Mouse (Mus musculus) midbrain, embryonic 15.5 days (tissue): ENCODE results near the gene Pgam2. TPM values are rescaled to one million over a fixed set of nuclear protein-coding genes. Genes with fewer than 3 reads are reported as not detected.

Source experiments
- ATAC-seq: fragments of 200-750 bp; cut with Nextera tagmentation; replicated peaks from 2 replicates; pipeline ENCODE4 v1.8.0; 2017; ENCODE audit warnings: moderate TSS enrichment
- H3K27ac ChIP-seq: fragments of 300-500 bp; sonication (generic); 2 replicates; pipeline ENCODE4 v1.5.1; 2015; ENCODE audit warnings: mild to moderate bottlenecking, inconsistent platforms
- H3K27me3 ChIP-seq: fragments of 300-500 bp; sonication (generic); replicated peaks from 2 replicates; pipeline ENCODE4 v1.6.1; 2015; ENCODE audit warnings: inconsistent platforms
- H3K36me3 ChIP-seq: fragments of 300-500 bp; sonication (generic); replicated peaks from 2 replicates; pipeline ENCODE4 v1.6.1; 2015; ENCODE audit warnings: inconsistent platforms
- H3K4me1 ChIP-seq: fragments of 300-500 bp; sonication (generic); 2 replicates; pipeline ENCODE4 v1.6.1; 2015; ENCODE audit warnings: inconsistent platforms
- H3K4me2 ChIP-seq: fragments of 300-500 bp; sonication (generic); 2 replicates; pipeline ENCODE4 v1.6.1; 2015; ENCODE audit warnings: inconsistent platforms, mild to moderate bottlenecking, moderate library complexity
- H3K4me3 ChIP-seq: fragments of 300-500 bp; sonication (generic); 2 replicates; pipeline ENCODE4 v1.5.1; 2015; ENCODE audit warnings: mild to moderate bottlenecking, inconsistent platforms
- H3K9ac ChIP-seq: fragments of 300-500 bp; sonication (generic); 2 replicates; pipeline ENCODE4 v1.6.1; 2015; ENCODE audit warnings: mild to moderate bottlenecking, inconsistent platforms
- H3K9me3 ChIP-seq: fragments of 300-500 bp; sonication (generic); 2 replicates; pipeline ENCODE4 v1.6.1; 2016; ENCODE audit warnings: inconsistent platforms
- WGBS: fragments of 180-500 bp; shearing (Covaris S2); methylation state at CpG from one replicate; pipeline ENCODE4 v1.1.7; 2015; ENCODE audit warnings: mixed read lengths; 5-methylcytosine and 5-hydroxymethylcytosine counted together
- polyA plus RNA-seq: library from polyadenylated mRNA; unstranded; fragments of >200 nt; fragmentation: Nextera tagmentation; extraction: Ambion mirVana; gene quantifications from 2 replicates; pipeline ENCODE4 v1.2.1, GENCODE M21; 2015

Gene Pgam2
- polyA plus RNA-seq, 1 experiment from 2014 or later = 2.4 TPM

- peaks cover 13% of the 10 kb centered on the region; the same call in 1 of the 2 replicates for H3K36me3 ChIP-seq
- no peak for ATAC-seq
- no peaks in the 10 kb centered on the region for H3K27me3 ChIP-seq
- peak overlapping the region; percentile 95 for H3K9ac ChIP-seq
- WGBS = 73% methylated on average over 6 of the region's 6 CpGs
- peaks cover 30% of the 10 kb centered on the region for H3K4me1 ChIP-seq
- H3K9me3 ChIP-seq = no peaks in the 10 kb centered on the region
- peak overlapping the region; percentile 91 for H3K27ac ChIP-seq
- peak overlapping the region; percentile 83 for H3K4me2 ChIP-seq
- peak overlapping the region; percentile 95 for H3K4me3 ChIP-seq
Measured at GRCm38 (mm10) chr11:5789071-5789753, 14.3 kb downstream of the Pgam2 start.

DNA sequence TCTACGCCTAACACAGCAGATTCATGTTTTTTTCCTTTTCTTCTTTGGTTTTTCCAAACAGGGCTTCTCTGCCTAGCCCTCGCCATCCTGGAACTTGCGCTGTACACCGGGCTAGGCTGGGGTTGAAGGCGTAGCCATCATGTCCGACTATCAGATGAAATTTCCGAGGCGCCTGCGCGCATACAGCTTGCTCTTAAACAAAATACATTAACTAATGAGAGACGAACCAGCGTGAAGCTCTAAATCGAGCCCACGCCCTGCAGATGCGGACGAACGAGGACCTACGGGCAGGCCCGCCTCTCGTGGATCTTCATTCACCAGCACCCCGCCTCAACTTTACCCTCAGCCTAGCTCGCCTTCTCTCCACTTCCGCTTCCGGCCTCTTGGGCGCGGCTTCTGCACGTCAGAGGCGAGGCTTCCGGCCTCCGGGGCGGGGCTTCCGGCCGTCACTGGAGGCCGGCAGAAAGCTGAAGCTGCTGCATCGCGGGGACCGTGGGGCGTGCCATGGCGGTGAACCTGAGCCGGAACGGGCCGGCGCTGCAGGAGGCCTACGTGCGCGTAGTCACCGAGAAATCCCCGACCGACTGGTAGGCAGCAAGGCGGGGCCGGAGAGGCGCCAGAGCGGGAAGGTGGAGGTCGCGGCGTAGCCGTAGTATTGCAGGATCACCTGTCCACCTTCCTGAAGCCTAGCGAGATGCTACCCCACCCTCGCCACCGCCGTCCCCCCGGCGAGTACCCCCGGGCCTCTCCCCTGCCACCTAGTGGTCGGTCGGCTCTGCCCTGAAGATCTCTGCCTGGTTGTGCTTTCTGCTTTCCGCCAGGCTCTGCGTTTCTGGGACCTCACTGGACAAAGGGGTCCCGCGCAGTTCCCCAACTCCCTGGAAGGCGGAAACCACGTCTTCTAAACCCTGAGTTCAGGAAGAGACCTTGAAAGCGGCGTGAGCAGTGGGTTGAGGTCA lies 15.2 kb downstream of the Pgam2 start, which contains the start of gene Dbnl:
Gene Dbnl, plus strand, starts transcription at position 433 of the 959 bp plus-strand sequence.
- H3K9ac ChIP-seq = peak within 1 kb of the TSS; percentile 95
- peaks cover 13% of the 10 kb centered on the region; the same call in 1 of the 2 replicates for H3K36me3 ChIP-seq
- peaks cover 30% of the 10 kb centered on the region for H3K4me1 ChIP-seq
- H3K9me3 ChIP-seq = no peaks in the 10 kb centered on the region
- H3K27ac ChIP-seq = peak within 1 kb of the TSS; percentile 91
- peak within 1 kb of the TSS; percentile 95 for H3K4me3 ChIP-seq
- WGBS = under 1% methylated on average over 74 of the region's 74 CpGs
- ATAC-seq = peak; percentile 98
- no peaks in the 10 kb centered on the region for H3K27me3 ChIP-seq
- peak within 1 kb of the TSS; percentile 83 for H3K4me2 ChIP-seq

GRCm38 (mm10) chr11:5787671-5788055 lies 15.9 kb downstream of the Pgam2 start:
- Histone ChIP-seq H3K9ac (peak overlapping the region; percentile 95), H3K9me3 (no peaks in the 10 kb centered on the region), H3K4me2 (peak overlapping the region; percentile 83), H3K27ac (peak overlapping the region; percentile 91), H3K36me3 (peaks cover 13% of the 10 kb centered on the region; the same call in 1 of the 2 replicates), H3K4me3 (peak overlapping the region; percentile 95), H3K4me1 (peaks cover 30% of the 10 kb centered on the region), H3K27me3 (no peaks in the 10 kb centered on the region)
- ATAC-seq = no peak
- 42% methylated on average over 8 of the region's 8 CpGs for WGBS

- H3K9me3 ChIP-seq = no peaks in the 10 kb centered on the region
- no peak overlapping the region for H3K4me3 ChIP-seq
- peaks cover 26% of the 10 kb centered on the region for H3K4me1 ChIP-seq
- H3K9ac ChIP-seq = no peak overlapping the region
- H3K36me3 ChIP-seq = no peaks in the 10 kb centered on the region; the same call in 1 of the 2 replicates
- H3K4me2 ChIP-seq = no peak overlapping the region
- H3K27ac ChIP-seq = no peak overlapping the region
- no peaks in the 10 kb centered on the region for H3K27me3 ChIP-seq
- no peak for ATAC-seq
Measured at GRCm38 (mm10) chr11:5785732-5786131, 17.8 kb downstream of the Pgam2 start.

DNA sequence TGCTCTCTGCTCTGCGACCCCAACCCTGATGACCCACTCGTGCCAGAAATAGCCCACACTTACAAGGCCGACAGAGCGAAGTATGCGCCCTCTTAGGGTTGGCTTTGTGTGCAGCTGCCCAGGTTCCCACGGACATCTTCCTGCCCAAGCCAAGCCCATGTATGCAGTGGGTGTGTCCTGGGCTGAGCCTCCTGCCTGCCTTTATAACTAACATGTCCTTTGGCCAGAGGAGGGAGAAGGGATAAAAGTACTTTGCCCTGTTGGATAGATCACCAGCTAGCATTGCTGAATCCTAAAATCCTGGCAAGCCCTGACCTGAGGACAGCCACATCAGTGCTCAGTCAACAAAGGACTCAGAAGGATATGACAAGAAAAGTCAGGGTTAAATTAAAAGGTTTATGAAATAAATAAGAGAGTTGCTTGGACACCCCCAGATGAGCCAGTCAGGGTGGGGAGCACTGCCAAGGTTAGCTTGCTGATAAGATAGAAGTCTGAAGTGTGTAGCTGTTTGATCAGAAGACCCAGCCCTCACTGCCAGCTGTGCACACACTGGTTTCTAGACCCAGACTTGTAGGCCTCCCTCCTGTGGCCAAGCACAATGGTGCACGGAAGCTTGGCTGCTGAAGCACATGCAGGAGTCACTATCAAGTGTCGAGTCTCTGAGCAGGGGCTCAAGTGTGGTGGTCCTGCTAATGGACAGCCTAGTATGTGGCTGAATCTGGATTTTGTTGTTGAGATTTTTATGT lies 21.2 kb downstream of the Pgam2 start:
- Histone ChIP-seq H3K27me3 (no peaks in the 10 kb centered on the region), H3K9ac (no peak overlapping the region), H3K27ac (no peak overlapping the region), H3K4me3 (no peak overlapping the region), H3K36me3 (no peaks in the 10 kb centered on the region), H3K4me2 (no peak overlapping the region), H3K4me1 (peaks cover 4% of the 10 kb centered on the region), H3K9me3 (no peaks in the 10 kb centered on the region)
- 75% methylated on average over 8 of the region's 8 CpGs for WGBS
- ATAC-seq = no peak

GRCm38 (mm10) chr11:5780035-5780499 lies 23.5 kb downstream of the Pgam2 start:
- H3K9me3 ChIP-seq = no peaks in the 10 kb centered on the region
- no peak overlapping the region for H3K9ac ChIP-seq
- ATAC-seq = no peak
- no peak overlapping the region for H3K4me2 ChIP-seq
- 94% methylated on average over 6 of the region's 6 CpGs for WGBS
- H3K4me1 ChIP-seq = no peaks in the 10 kb centered on the region
- no peaks in the 10 kb centered on the region for H3K27me3 ChIP-seq
- no peak overlapping the region for H3K27ac ChIP-seq
- no peaks in the 10 kb centered on the region for H3K36me3 ChIP-seq
- H3K4me3 ChIP-seq = no peak overlapping the region

DNA sequence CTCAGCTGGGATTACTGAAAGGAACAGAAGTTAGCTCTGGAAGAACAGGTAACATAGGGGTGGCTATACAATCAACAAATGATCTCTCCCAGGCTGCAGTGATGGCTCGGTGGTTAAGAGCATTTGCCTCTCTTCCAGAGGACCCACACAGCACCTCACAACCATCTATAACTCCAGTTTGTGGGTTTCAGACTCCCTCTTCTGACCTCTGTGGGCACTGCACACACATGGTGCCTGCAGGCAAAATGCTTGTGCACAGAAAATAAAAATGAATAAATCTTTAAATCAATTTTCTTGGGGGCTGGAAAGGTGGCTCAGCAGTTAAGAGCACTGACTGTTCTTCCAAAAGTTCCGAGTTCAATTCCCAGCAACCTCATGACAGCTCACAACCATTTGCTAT lies 25.1 kb downstream of the Pgam2 start:
- WGBS = 82% methylated on average over 2 of the region's 2 CpGs
- Histone ChIP-seq H3K4me1 (no peaks in the 10 kb centered on the region), H3K4me3 (no peak overlapping the region), H3K4me2 (no peak overlapping the region), H3K27ac (no peak overlapping the region), H3K9ac (no peak overlapping the region), H3K27me3 (no peaks in the 10 kb centered on the region), H3K9me3 (no peaks in the 10 kb centered on the region), H3K36me3 (no peaks in the 10 kb centered on the region)
- ATAC-seq = no peak

- Histone ChIP-seq H3K4me1 (peaks cover 6% of the 10 kb centered on the region), H3K4me2 (no peak overlapping the region), H3K27me3 (no peaks in the 10 kb centered on the region), H3K36me3 (peaks cover 9% of the 10 kb centered on the region; the same call in 1 of the 2 replicates), H3K9ac (no peak overlapping the region), H3K9me3 (no peaks in the 10 kb centered on the region), H3K4me3 (no peak overlapping the region), H3K27ac (no peak overlapping the region)
- ATAC-seq = no peak
- WGBS = 91% methylated on average over 6 of the region's 6 CpGs
Measured at GRCm38 (mm10) chr11:5766019-5766418, 37.5 kb downstream of the Pgam2 start.

- peaks cover 14% of the 10 kb centered on the region for H3K4me1 ChIP-seq
- peak overlapping the region; percentile 85 for H3K9ac ChIP-seq
- ATAC-seq = peak; percentile 62
- H3K4me2 ChIP-seq = peak overlapping the region; percentile 74
- H3K4me3 ChIP-seq = peak overlapping the region; percentile 81
- H3K9me3 ChIP-seq = no peaks in the 10 kb centered on the region
- H3K36me3 ChIP-seq = 0 out of 2 replicates have a peak, but pooled peaks cover 3% of the 10 kb centered on the region
- peak overlapping the region; percentile 96 for H3K27ac ChIP-seq
- 19% methylated on average over 6 of the region's 6 CpGs for WGBS
- no peaks in the 10 kb centered on the region for H3K27me3 ChIP-seq
Measured at GRCm38 (mm10) chr11:5762633-5762982, 40.9 kb downstream of the Pgam2 start.

DNA sequence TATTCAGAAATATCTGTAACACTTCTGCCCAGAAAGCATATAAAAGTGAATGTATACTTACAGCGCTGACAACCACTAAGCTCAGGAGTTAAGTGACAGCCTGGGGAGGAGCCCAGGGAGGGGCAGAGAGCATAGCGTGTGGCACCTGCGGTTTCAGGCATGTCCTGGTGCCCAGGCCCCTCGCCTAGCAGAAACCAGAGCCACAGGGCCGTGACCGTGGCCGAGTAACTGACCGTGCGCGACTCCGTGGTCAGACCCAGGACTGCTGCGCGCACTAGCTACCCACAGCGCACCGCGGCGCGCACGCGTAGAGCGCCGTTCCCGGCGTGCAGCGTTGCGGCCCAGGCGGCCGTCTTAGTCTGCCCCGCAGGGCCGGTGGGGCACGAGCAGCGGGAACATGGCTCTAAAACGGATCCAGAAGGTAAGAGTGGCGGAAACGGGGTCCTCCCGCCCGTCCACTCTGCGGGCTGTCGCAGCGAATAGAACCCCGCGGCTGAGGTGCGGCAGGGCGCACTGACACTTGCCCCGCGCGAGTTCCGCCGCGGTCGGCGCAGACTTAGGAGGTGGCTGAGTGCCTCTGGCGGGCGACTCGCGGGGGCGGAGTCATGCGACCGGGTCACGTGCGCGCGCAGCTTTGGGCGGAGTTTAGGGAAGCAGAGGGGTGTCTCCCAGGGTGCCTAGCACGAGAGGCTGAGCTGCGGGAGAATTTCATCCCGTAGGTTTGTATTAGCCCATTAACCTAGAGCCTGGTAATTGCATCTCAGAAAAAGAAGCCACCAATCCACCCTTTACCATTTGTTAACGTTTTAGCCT lies 41.5 kb downstream of the Pgam2 start, which contains the start of gene Urgcp:
Gene Urgcp, minus strand, starts transcription at position 557 of the 813 bp plus-strand sequence.
- Histone ChIP-seq H3K9me3 (no peaks in the 10 kb centered on the region), H3K4me2 (peak within 1 kb of the TSS; percentile 74), H3K4me3 (peak within 1 kb of the TSS; percentile 81), H3K27me3 (no peaks in the 10 kb centered on the region), H3K27ac (peak within 1 kb of the TSS; percentile 96), H3K36me3 (0 out of 2 replicates have a peak, but pooled peaks cover 3% of the 10 kb centered on the region), H3K4me1 (peaks cover 14% of the 10 kb centered on the region), H3K9ac (peak within 1 kb of the TSS; percentile 85)
- WGBS = under 1% methylated on average over 68 of the region's 68 CpGs
- ATAC-seq = peak; percentile 98

- Histone ChIP-seq H3K4me3 (no peak overlapping the region), H3K4me2 (no peak overlapping the region), H3K27me3 (no peaks in the 10 kb centered on the region), H3K36me3 (no peaks in the 10 kb centered on the region), H3K4me1 (no peaks in the 10 kb centered on the region), H3K9me3 (no peaks in the 10 kb centered on the region), H3K9ac (no peak overlapping the region), H3K27ac (no peak overlapping the region)
- 85% methylated on average over 2 of the region's 2 CpGs for WGBS
- ATAC-seq = no peak
Measured at GRCm38 (mm10) chr11:5753755-5754154, 49.8 kb downstream of the Pgam2 start.
